Mouse (Mus musculus) common myeloid progenitor, adult 5-6 weeks (primary cell): ENCODE data around the gene Slc3a1. TPM values are rescaled to one million over a fixed set of nuclear protein-coding genes. Genes with fewer than 3 reads are reported as not detected.

Source experiments
- ATAC-seq: replicated peaks from 2 replicates; pipeline ENCODE4 v1.8.0; 2016; ENCODE audit warnings: low read depth, mild to moderate bottlenecking, moderate TSS enrichment, inconsistent platforms; ENCODE audit not compliant: poor library complexity, severe bottlenecking
- total RNA-seq: library from RNA; stranded (forward); fragments of 200-1000, 187-1606 nt; gene quantifications from 2 replicates; pipeline ENCODE4 v1.2.3, GENCODE M21; 2017

Slc3a1 gene
- total RNA-seq, 1 experiment from 2014 or later = not detected

- ATAC-seq = no peak
These were observed 58.3 kb downstream of the Slc3a1 start for GRCm38 (mm10) chr17:85086501-85086900.

- ATAC-seq = no peak
These were observed 59.4 kb downstream of the Slc3a1 start for GRCm38 (mm10) chr17:85087591-85087990.

- ATAC-seq = no peak
These were observed 60.2 kb downstream of the Slc3a1 start for GRCm38 (mm10) chr17:85088401-85088800.

GRCm38 (mm10) chr17:85089011-85089410 is 60.8 kb downstream of the Slc3a1 start:
- ATAC-seq = no peak

GRCm38 (mm10) chr17:85089621-85090020 is 61.4 kb downstream of the Slc3a1 start:
- peak; percentile 1; the same call in 1 of the 2 replicates for ATAC-seq

GRCm38 (mm10) chr17:85090120-85091099 is 62.2 kb downstream of the Slc3a1 start, which contains the start of the genes Prepl and Camkmt:
Prepl (minus strand) TSS chr17:85090241.
Camkmt (plus strand) TSS chr17:85090552.
- ATAC-seq = peak; percentile 95

GRCm38 (mm10) chr17:85091762-85092161 is 63.6 kb downstream of the Slc3a1 start:
- ATAC-seq = no peak

- ATAC-seq = no peak
These were observed 68.2 kb downstream of the Slc3a1 start for GRCm38 (mm10) chr17:85096396-85096795.

- no peak for ATAC-seq
These were observed 70.6 kb downstream of the Slc3a1 start for GRCm38 (mm10) chr17:85098677-85099323.

- no peak for ATAC-seq
These were observed 72.1 kb downstream of the Slc3a1 start for GRCm38 (mm10) chr17:85100232-85100631.

GRCm38 (mm10) chr17:85101751-85102150 is 73.6 kb downstream of the Slc3a1 start:
- no peak for ATAC-seq

- ATAC-seq = peak; percentile 65; the same call in 1 of the 2 replicates
These were observed 75.1 kb downstream of the Slc3a1 start for GRCm38 (mm10) chr17:85103310-85103709.

GRCm38 (mm10) chr17:85110640-85111039 is 82.5 kb downstream of the Slc3a1 start:
- no peak for ATAC-seq

GRCm38 (mm10) chr17:85113441-85113840 is 85.3 kb downstream of the Slc3a1 start:
- ATAC-seq = no peak

Other genes with a start within 250 kb of the Slc3a1 start
- 83.9 and 86.6 TPM in 2 replicates for gene Lrpprc, start 237.6 kb upstream of the Slc3a1 start, total RNA-seq
- gene Ppm1b, start 71.6 kb upstream of the Slc3a1 start, total RNA-seq = 57.1 and 62.8 TPM in 2 replicates
- 21.8 and 31.1 TPM in 2 replicates for gene Prepl, start 61.9 kb downstream of the Slc3a1 start, total RNA-seq
- gene Camkmt, start 62.2 kb downstream of the Slc3a1 start, total RNA-seq = 0.87 and 3.7 TPM in 2 replicates